Mouse (Mus musculus): ENCODE data around the gene Cacng6. TPM values are rescaled to one million over a fixed set of nuclear protein-coding genes. Genes with fewer than 3 reads are reported as not detected.
A peak's percentile ranks its signal among the peaks of the same experiment; 100 is the strongest.

The Cacng6 gene
- polyA plus RNA-seq (2014; fragmentation: Nextera tagmentation; extraction: Ambion mirVana): 0.29 TPM in 1 of 2 replicates, not detected in the other

DNA sequence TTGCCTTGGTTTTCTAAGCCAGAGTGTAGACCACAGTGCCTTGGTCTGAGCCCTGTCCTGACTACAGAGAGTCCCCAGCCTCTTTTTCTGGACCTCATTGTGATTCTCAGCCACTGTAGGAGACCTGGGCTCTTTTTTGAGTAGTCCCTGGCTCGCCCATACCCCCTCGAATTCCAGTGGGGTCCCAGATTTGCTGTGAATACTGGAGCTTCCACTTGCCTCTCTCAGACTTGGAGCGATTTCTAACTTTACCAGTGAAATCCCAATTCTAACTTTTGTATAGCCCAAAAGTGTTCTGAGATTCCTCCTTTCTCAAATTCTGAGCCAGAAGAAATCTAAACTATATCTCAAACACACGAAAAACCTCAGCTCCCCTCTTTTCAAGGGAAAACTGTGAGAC lies at the start of gene Cacng6:
Gene Cacng6, plus strand, starts transcription at position 301 of the 400 bp plus-strand sequence.
- Histone ChIP-seq H3K4me2 (ENCODE audit: low read depth, low read length) (peak within 1 kb of the TSS; percentile 32; the same call in 1 of the 2 replicates), H3K36me3 (ENCODE audit: control insufficient read depth, insufficient read depth, low read length) (no peaks in the 10 kb centered on the region), H3K4me1 (ENCODE audit: control insufficient read depth, insufficient read depth, low read length) (0 out of 2 replicates have a peak, but pooled peaks cover 3% of the 10 kb centered on the region), H3K27ac (ENCODE audit: low read depth, low read length) (no peak within 1 kb of the TSS), H3K27me3 (ENCODE audit: control insufficient read depth, insufficient read depth, low read length) (peaks cover 17% of the 10 kb centered on the region), H3K9me3 (ENCODE audit: control insufficient read depth, low read length) (no peaks in the 10 kb centered on the region), H3K4me3 (ENCODE audit: low read depth, low read length) (no peak within 1 kb of the TSS; the same call in 1 of the 2 replicates), H3K9ac (replicated peaks; ENCODE audit: low read depth, low read length) (no peak within 1 kb of the TSS)
- ATAC-seq (ENCODE audit: low read depth): peak; percentile 36; the same call in 1 of the 2 replicates
- 34% methylated on average over 4 of the region's 4 CpGs for WGBS

GRCm38 (mm10) chr7:3376831-3377230 lies 47.2 kb upstream of the Cacng6 start:
- no peak for ATAC-seq (ENCODE audit: low read depth)
- no peak overlapping the region for H3K9ac ChIP-seq (replicated peaks; ENCODE audit: low read depth, low read length)

DNA sequence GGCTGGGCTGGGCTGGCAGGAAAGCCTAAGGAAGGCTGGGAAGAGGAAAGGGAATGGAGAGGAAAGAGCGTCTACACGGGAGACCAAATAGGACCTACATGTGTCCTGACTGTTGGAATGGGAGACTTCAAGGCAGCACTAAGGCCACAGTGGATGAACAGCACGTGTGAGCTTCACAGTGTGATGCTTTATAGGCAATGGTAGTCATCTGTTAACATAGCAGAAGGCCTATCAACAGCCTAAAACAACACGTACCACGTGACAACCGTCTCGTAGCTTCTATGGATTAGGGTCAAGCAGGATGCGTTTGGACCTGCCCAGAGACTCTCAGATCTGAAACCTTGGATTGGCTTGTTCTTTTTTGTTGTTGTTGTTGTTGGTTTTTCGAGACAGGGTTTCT lies 41.9 kb upstream of the Cacng6 start:
- H3K4me1 ChIP-seq (ENCODE audit: control insufficient read depth, insufficient read depth, low read length): no peaks in the 10 kb centered on the region
- no peak for ATAC-seq (ENCODE audit: low read depth)
- H3K27me3 ChIP-seq (ENCODE audit: control insufficient read depth, insufficient read depth, low read length): no peaks in the 10 kb centered on the region
- no peak overlapping the region for H3K4me3 ChIP-seq (ENCODE audit: low read depth, low read length)
- WGBS: 85% methylated on average over 9 of the region's 9 CpGs
- H3K4me2 ChIP-seq (ENCODE audit: low read depth, low read length): no peak overlapping the region
- H3K9ac ChIP-seq (replicated peaks; ENCODE audit: low read depth, low read length): no peak overlapping the region
- no peaks in the 10 kb centered on the region for H3K9me3 ChIP-seq (ENCODE audit: control insufficient read depth, low read length)
- H3K27ac ChIP-seq (ENCODE audit: low read depth, low read length): no peak overlapping the region
- H3K36me3 ChIP-seq (ENCODE audit: control insufficient read depth, insufficient read depth, low read length): no peaks in the 10 kb centered on the region

More at GRCm38 (mm10) chr7:3376831-3377230, 47.2 kb upstream of the Cacng6 start:
- Histone ChIP-seq H3K27ac (ENCODE audit: low read depth, low read length) (no peak overlapping the region), H3K27me3 (ENCODE audit: control insufficient read depth, insufficient read depth, low read length) (no peaks in the 10 kb centered on the region), H3K4me3 (ENCODE audit: low read depth, low read length) (no peak overlapping the region), H3K36me3 (ENCODE audit: control insufficient read depth, insufficient read depth, low read length) (no peaks in the 10 kb centered on the region), H3K9me3 (ENCODE audit: control insufficient read depth, low read length) (no peaks in the 10 kb centered on the region), H3K4me1 (ENCODE audit: control insufficient read depth, insufficient read depth, low read length) (no peaks in the 10 kb centered on the region), H3K4me2 (ENCODE audit: low read depth, low read length) (no peak overlapping the region)
- WGBS: 56% methylated on average over 4 of the region's 4 CpGs

DNA sequence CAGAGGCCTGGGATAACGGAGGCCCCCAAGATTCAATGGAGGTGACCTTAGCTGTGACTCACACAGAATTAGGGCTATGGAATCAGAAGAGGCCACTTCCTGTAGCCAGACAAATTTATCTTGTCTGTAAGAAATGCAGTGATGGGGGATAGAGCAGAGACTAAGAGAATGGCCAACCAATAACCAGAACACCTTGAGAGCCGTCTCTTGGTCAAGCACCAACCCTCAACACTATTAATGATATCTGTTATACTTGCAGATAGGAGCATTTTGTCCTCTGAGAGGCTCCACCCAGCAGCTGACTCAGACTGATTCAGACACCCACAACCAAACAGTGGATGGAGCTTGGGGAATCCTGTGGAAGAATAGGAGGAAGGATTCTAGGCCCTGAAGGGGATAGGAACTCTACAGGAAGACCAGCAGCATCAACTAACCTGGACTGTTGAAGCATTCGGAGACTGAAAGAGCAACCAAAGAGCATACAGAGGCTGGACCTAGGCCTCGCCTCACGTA lies 39.1 kb upstream of the Cacng6 start:
- ATAC-seq (ENCODE audit: low read depth): no peak
- H3K9ac ChIP-seq (replicated peaks; ENCODE audit: low read depth, low read length): no peak overlapping the region
- H3K4me3 ChIP-seq (ENCODE audit: low read depth, low read length): no peak overlapping the region
- no peak overlapping the region for H3K27ac ChIP-seq (ENCODE audit: low read depth, low read length)
- no peak overlapping the region for H3K4me2 ChIP-seq (ENCODE audit: low read depth, low read length)
- H3K4me1 ChIP-seq (ENCODE audit: control insufficient read depth, insufficient read depth, low read length): 0 out of 2 replicates have a peak, but pooled peaks cover 6% of the 10 kb centered on the region
- no peaks in the 10 kb centered on the region for H3K27me3 ChIP-seq (ENCODE audit: control insufficient read depth, insufficient read depth, low read length)
- H3K9me3 ChIP-seq (ENCODE audit: control insufficient read depth, low read length): no peaks in the 10 kb centered on the region
- H3K36me3 ChIP-seq (ENCODE audit: control insufficient read depth, insufficient read depth, low read length): no peaks in the 10 kb centered on the region
- 90% methylated on average over 5 of the region's 5 CpGs for WGBS

DNA sequence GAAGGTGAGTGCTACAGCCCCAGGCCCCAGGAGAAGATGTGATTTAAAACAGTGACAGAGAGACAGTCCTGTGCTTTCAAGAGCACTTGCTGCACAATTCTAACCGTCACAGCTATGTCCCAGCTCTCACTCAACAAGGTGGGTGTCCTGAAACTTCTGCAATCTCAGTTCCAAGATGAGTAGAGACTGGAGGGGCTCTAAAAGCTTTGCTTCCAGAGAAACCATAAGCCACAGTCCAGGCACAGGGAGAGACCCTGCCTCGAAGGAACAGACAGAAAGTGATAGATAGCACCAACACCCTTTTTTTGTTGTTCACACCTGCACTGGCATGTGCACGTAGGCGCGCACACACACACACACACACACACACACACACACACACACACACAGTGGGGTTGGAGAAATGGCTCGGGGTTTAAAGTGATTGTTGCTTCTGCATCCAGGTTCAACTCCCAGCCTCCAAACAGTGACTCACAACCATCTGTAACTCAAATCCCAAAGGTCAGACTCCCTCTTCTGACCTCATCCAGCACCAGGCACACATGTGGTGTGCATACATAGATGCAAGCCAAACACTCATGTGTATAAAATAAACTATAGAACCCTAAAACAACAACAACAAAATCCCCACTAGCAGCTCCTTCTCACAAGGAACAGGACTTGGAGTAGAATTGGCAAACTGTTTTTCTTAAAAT lies 37.8 kb upstream of the Cacng6 start:
- Histone ChIP-seq H3K36me3 (ENCODE audit: control insufficient read depth, insufficient read depth, low read length) (no peaks in the 10 kb centered on the region), H3K27ac (ENCODE audit: low read depth, low read length) (no peak overlapping the region), H3K4me2 (ENCODE audit: low read depth, low read length) (no peak overlapping the region), H3K4me1 (ENCODE audit: control insufficient read depth, insufficient read depth, low read length) (0 out of 2 replicates have a peak, but pooled peaks cover 6% of the 10 kb centered on the region), H3K9ac (replicated peaks; ENCODE audit: low read depth, low read length) (no peak overlapping the region), H3K27me3 (ENCODE audit: control insufficient read depth, insufficient read depth, low read length) (no peaks in the 10 kb centered on the region), H3K4me3 (ENCODE audit: low read depth, low read length) (no peak overlapping the region), H3K9me3 (ENCODE audit: control insufficient read depth, low read length) (no peaks in the 10 kb centered on the region)
- ATAC-seq (ENCODE audit: low read depth): no peak
- WGBS: 81% methylated on average over 6 of the region's 6 CpGs

GRCm38 (mm10) chr7:3387761-3388160 lies 36.2 kb upstream of the Cacng6 start:
- Histone ChIP-seq H3K27ac (ENCODE audit: low read depth, low read length) (no peak overlapping the region), H3K4me1 (ENCODE audit: control insufficient read depth, insufficient read depth, low read length) (peaks cover 17% of the 10 kb centered on the region; the same call in 1 of the 2 replicates), H3K9ac (replicated peaks; ENCODE audit: low read depth, low read length) (no peak overlapping the region), H3K9me3 (ENCODE audit: control insufficient read depth, low read length) (no peaks in the 10 kb centered on the region), H3K27me3 (ENCODE audit: control insufficient read depth, insufficient read depth, low read length) (no peaks in the 10 kb centered on the region), H3K4me2 (ENCODE audit: low read depth, low read length) (no peak overlapping the region), H3K36me3 (ENCODE audit: control insufficient read depth, insufficient read depth, low read length) (no peaks in the 10 kb centered on the region), H3K4me3 (ENCODE audit: low read depth, low read length) (no peak overlapping the region)
- 94% methylated on average over 18 of the region's 18 CpGs for WGBS
- no peak for ATAC-seq (ENCODE audit: low read depth)

- Histone ChIP-seq H3K4me2 (ENCODE audit: low read depth, low read length) (peak overlapping the region; percentile 74; the same call in 1 of the 2 replicates), H3K4me1 (ENCODE audit: control insufficient read depth, insufficient read depth, low read length) (peaks cover 17% of the 10 kb centered on the region; the same call in 1 of the 2 replicates), H3K4me3 (ENCODE audit: low read depth, low read length) (no peak overlapping the region; the same call in 1 of the 2 replicates), H3K9me3 (ENCODE audit: control insufficient read depth, low read length) (no peaks in the 10 kb centered on the region), H3K27ac (ENCODE audit: low read depth, low read length) (no peak overlapping the region), H3K27me3 (ENCODE audit: control insufficient read depth, insufficient read depth, low read length) (no peaks in the 10 kb centered on the region), H3K36me3 (ENCODE audit: control insufficient read depth, insufficient read depth, low read length) (no peaks in the 10 kb centered on the region), H3K9ac (replicated peaks; ENCODE audit: low read depth, low read length) (no peak overlapping the region)
- no peak for ATAC-seq (ENCODE audit: low read depth)
- 65% methylated on average over 6 of the region's 6 CpGs for WGBS
Measured at GRCm38 (mm10) chr7:3388885-3389284, 35.1 kb upstream of the Cacng6 start.

- H3K4me2 ChIP-seq (ENCODE audit: low read depth, low read length): peak overlapping the region; percentile 74
- H3K27ac ChIP-seq (ENCODE audit: low read depth, low read length): no peak overlapping the region
- peaks cover 17% of the 10 kb centered on the region; the same call in 1 of the 2 replicates for H3K4me1 ChIP-seq (ENCODE audit: control insufficient read depth, insufficient read depth, low read length)
- ATAC-seq (ENCODE audit: low read depth): peak; percentile 72
- 2% methylated on average over 17 of the region's 17 CpGs for WGBS
- no peaks in the 10 kb centered on the region for H3K27me3 ChIP-seq (ENCODE audit: control insufficient read depth, insufficient read depth, low read length)
- H3K36me3 ChIP-seq (ENCODE audit: control insufficient read depth, insufficient read depth, low read length): peaks cover 6% of the 10 kb centered on the region; the same call in 1 of the 2 replicates
- H3K9me3 ChIP-seq (ENCODE audit: control insufficient read depth, low read length): no peaks in the 10 kb centered on the region
- H3K9ac ChIP-seq (replicated peaks; ENCODE audit: low read depth, low read length): no peak overlapping the region; the same call in 1 of the 2 replicates
- H3K4me3 ChIP-seq (ENCODE audit: low read depth, low read length): peak overlapping the region; percentile 51
Measured at GRCm38 (mm10) chr7:3389444-3390412, 34.3 kb upstream of the Cacng6 start.

All from neural tube, embryonic 14.5 days (tissue).